Mouse (Mus musculus): ENCODE measurements at regions not wholly inside any gene's neighbourhood (a gene's known extent, or its start where the extent isn't known, plus 50 kb on each side); places are given as distances from the start of the nearest gene placed in this dataset.

DNA sequence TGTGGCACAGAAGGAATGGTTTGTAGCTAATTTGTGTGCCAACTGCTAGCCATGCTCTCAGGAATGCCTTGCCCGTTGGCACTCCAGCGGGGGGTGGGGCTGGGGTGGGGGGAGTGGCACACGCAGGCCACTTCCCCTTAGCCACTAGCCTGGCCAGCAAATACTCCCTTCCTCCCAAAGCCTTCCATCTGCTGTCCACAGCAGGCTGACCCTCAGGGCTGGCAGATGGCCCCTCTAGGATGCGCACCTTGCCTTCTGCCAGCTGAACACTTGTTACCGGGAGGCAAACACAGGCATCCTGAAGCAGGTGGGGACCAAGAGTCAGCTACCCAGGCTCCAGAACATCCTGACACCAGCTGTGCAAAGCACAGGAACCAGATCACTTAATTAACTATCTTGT lies 372.1 kb upstream of the Smim15 start:
- TF ChIP-seq POLR2A (IDR thresholded peaks at IDR 0.05; ENCODE audit: control insufficient read depth in 1 of 2, insufficient read depth in 1 of 2, low read depth in 1 of 2, low read length in 2 of 2, poor library complexity in 1 of 2) (no peak), E2F4 (IDR thresholded peaks at IDR 0.05; ENCODE audit: borderline replicate concordance, low read depth, low read length) (no peak), CTCF (IDR thresholded peaks at IDR 0.05 in 2 of 3, conservative IDR thresholded peaks at IDR 0.05 in 1 of 3; ENCODE audit: control insufficient read depth in 1 of 3, insufficient read depth in 1 of 3, low read depth in 2 of 3, low read length in 3 of 3, poor library complexity in 1 of 3, severe bottlenecking in 1 of 3) (no peak), USF1 (IDR thresholded peaks at IDR 0.05; ENCODE audit: low read depth, low read length) (no peak), MAX (IDR thresholded peaks at IDR 0.05; ENCODE audit: low read length) (no peak)
